Mouse (Mus musculus) myocyte (in vitro differentiated cells): Measurements from ENCODE around the gene Il20ra. TPM values are rescaled to one million over a fixed set of nuclear protein-coding genes. Genes with fewer than 3 reads are reported as not detected.

Experiments
- H3K27me3 ChIP-seq: one replicate; pipeline ENCODE4 v1.6.1; 2011; ENCODE audit not compliant: control insufficient read depth, insufficient read depth, insufficient read length
- H3K36me3 ChIP-seq: one replicate; pipeline ENCODE4 v1.6.1; 2011; ENCODE audit not compliant: control insufficient read depth, insufficient read depth
- H3K4me2 ChIP-seq: one replicate; pipeline ENCODE4 v1.6.1; 2011; ENCODE audit warnings: low read depth, control low read depth
- H3K4me3 ChIP-seq: one replicate; pipeline ENCODE4 v1.5.1; 2011; ENCODE audit warnings: mild to moderate bottlenecking, control low read depth, moderate library complexity
- H3K79me2 ChIP-seq: one replicate; pipeline ENCODE4 v1.6.1; 2011; ENCODE audit not compliant: control insufficient read depth, insufficient read depth
- H3ac ChIP-seq: one replicate; pipeline ENCODE4 v1.6.1; 2011; ENCODE audit not compliant: control insufficient read depth, insufficient read length
- CEBPB ChIP-seq: IDR thresholded peaks from 2 replicates; pipeline ENCODE4 v1.6.1; 2011; ENCODE audit warnings: mild to moderate bottlenecking, moderate library complexity; ENCODE audit not compliant: poor library complexity, insufficient read depth, severe bottlenecking
- E2F4 ChIP-seq: IDR thresholded peaks from one replicate; pipeline ENCODE4 v1.6.1; 2011; ENCODE audit warnings: mild to moderate bottlenecking, control low read depth, moderate library complexity; ENCODE audit not compliant: insufficient read depth
- MAX ChIP-seq: IDR thresholded peaks from one replicate; pipeline ENCODE4 v1.6.1; 2011; ENCODE audit warnings: low read depth, mild to moderate bottlenecking, control low read depth
- MYOD1 ChIP-seq, 3 experiments: IDR thresholded peaks; one replicate each; pipeline ENCODE4 v1.6.1; 2011; ENCODE audit warnings: control low read depth in 2 of 3, low read depth in 2 of 3, mild to moderate bottlenecking in 2 of 3, moderate library complexity in 1 of 3; ENCODE audit not compliant: insufficient read length in 2 of 3, control insufficient read depth in 1 of 3
- MYOG ChIP-seq, 3 experiments: IDR thresholded peaks; one replicate each; pipeline ENCODE4 v1.6.1; 2011; ENCODE audit warnings: control low read depth in 2 of 3, low read depth in 2 of 3, mild to moderate bottlenecking in 2 of 3; ENCODE audit not compliant: insufficient read length in 2 of 3, control insufficient read depth in 1 of 3, insufficient read depth in 1 of 3
- POLR2A ChIP-seq: IDR thresholded peaks from one replicate; pipeline ENCODE4 v1.6.1; 2011; ENCODE audit warnings: low read depth, mild to moderate bottlenecking, control low read depth, moderate library complexity; ENCODE audit not compliant: insufficient read length
- POLR2AphosphoS2 ChIP-seq: IDR thresholded peaks from one replicate; pipeline ENCODE4 v1.6.1; 2011; ENCODE audit warnings: low read depth, control low read depth; ENCODE audit not compliant: insufficient read length
- REST ChIP-seq: IDR thresholded peaks from one replicate; pipeline ENCODE4 v1.6.1; 2011; ENCODE audit warnings: mild to moderate bottlenecking, control low read depth, moderate library complexity; ENCODE audit not compliant: insufficient read depth, insufficient read length
- SRF ChIP-seq: IDR thresholded peaks from one replicate; pipeline ENCODE4 v1.6.1; 2011; ENCODE audit warnings: low read depth; ENCODE audit not compliant: control insufficient read depth, insufficient read length
- TCF12 ChIP-seq: IDR thresholded peaks from one replicate; pipeline ENCODE4 v1.6.1; 2011; ENCODE audit warnings: mild to moderate bottlenecking, control low read depth; ENCODE audit not compliant: poor library complexity, insufficient read depth, severe bottlenecking
- TCF3 ChIP-seq: IDR thresholded peaks from one replicate; pipeline ENCODE4 v1.6.1; 2011; ENCODE audit warnings: low read depth, control low read depth; ENCODE audit not compliant: insufficient read length
- USF1 ChIP-seq: IDR thresholded peaks from one replicate; pipeline ENCODE4 v1.6.1; 2011; ENCODE audit warnings: low read depth, mild to moderate bottlenecking, control low read depth, moderate library complexity
- polyA plus RNA-seq: library from polyadenylated mRNA; unstranded; fragments of >200 nt; fragmentation: generic; extraction: Trizol; gene quantifications from one replicate; pipeline ENCODE4 v1.2.1, GENCODE M21; 2012; ENCODE audit warnings: missing spikeins

Il20ra gene
- polyA plus RNA-seq, 1 experiment, result not detected

- H3K4me3 ChIP-seq, result no peak overlapping the region
- H3K36me3 ChIP-seq, result no peaks in the 10 kb centered on the region
- no peaks in the 10 kb centered on the region for H3K27me3 ChIP-seq
- no peak for TF ChIP-seq MYOD1 (IDR thresholded peaks at IDR 0.05; ENCODE audit: control insufficient read depth in 1 of 3, insufficient read length in 2 of 3, low read depth in 2 of 3)
- no peak for TF ChIP-seq POLR2AphosphoS2
- TF ChIP-seq USF1, result no peak
- no peak for TF ChIP-seq E2F4
- TF ChIP-seq REST, result no peak
- TF ChIP-seq CEBPB, result no peak
- TF ChIP-seq POLR2A, result no peak
- no peak for TF ChIP-seq SRF
- no peak for TF ChIP-seq MYOG (IDR thresholded peaks at IDR 0.05; ENCODE audit: control insufficient read depth in 1 of 3, insufficient read depth in 1 of 3, insufficient read length in 2 of 3, low read depth in 2 of 3)
- TF ChIP-seq TCF12, result no peak
- no peak for TF ChIP-seq MAX
- TF ChIP-seq TCF3, result no peak
- no peaks in the 10 kb centered on the region for H3K79me2 ChIP-seq
- no peak overlapping the region for H3K4me2 ChIP-seq
- no peak overlapping the region for H3ac ChIP-seq
These were observed 33.8 kb downstream of the Il20ra start for GRCm38 (mm10) chr10:19746156-19746555.

- no peak overlapping the region for H3ac ChIP-seq
- H3K4me3 ChIP-seq, result no peak overlapping the region
- no peaks in the 10 kb centered on the region for H3K79me2 ChIP-seq
- H3K27me3 ChIP-seq, result no peaks in the 10 kb centered on the region
- no peak overlapping the region for H3K4me2 ChIP-seq
- no peak for TF ChIP-seq E2F4
- no peak for TF ChIP-seq SRF
- TF ChIP-seq POLR2A, result no peak
- TF ChIP-seq REST, result no peak
- no peak for TF ChIP-seq MAX
- TF ChIP-seq TCF3, result no peak
- TF ChIP-seq MYOD1 (IDR thresholded peaks at IDR 0.05; ENCODE audit: control insufficient read depth in 1 of 3, insufficient read length in 2 of 3, low read depth in 2 of 3), result no peak
- no peak for TF ChIP-seq POLR2AphosphoS2
- no peaks in the 10 kb centered on the region for H3K36me3 ChIP-seq
These were observed 35.3 kb downstream of the Il20ra start for GRCm38 (mm10) chr10:19747661-19748060.

- Histone ChIP-seq H3K79me2 (no peaks in the 10 kb centered on the region), H3K4me3 (no peak overlapping the region), H3ac (no peak overlapping the region), H3K36me3 (no peaks in the 10 kb centered on the region), H3K27me3 (no peaks in the 10 kb centered on the region), H3K4me2 (no peak overlapping the region)
- TF ChIP-seq POLR2AphosphoS2 (no peak), REST (no peak), USF1 (no peak), MAX (no peak), POLR2A (no peak), E2F4 (no peak), SRF (no peak), CEBPB (no peak), MYOG (IDR thresholded peaks at IDR 0.05; ENCODE audit: control insufficient read depth in 1 of 3, insufficient read depth in 1 of 3, insufficient read length in 2 of 3, low read depth in 2 of 3) (no peak), TCF12 (no peak), TCF3 (no peak), MYOD1 (IDR thresholded peaks at IDR 0.05; ENCODE audit: control insufficient read depth in 1 of 3, insufficient read length in 2 of 3, low read depth in 2 of 3) (no peak)
These were observed 53.1 kb downstream of the Il20ra start for GRCm38 (mm10) chr10:19765459-19765858.

- Histone ChIP-seq H3K4me2 (no peak overlapping the region), H3K4me3 (no peak overlapping the region), H3ac (no peak overlapping the region), H3K27me3 (no peaks in the 10 kb centered on the region), H3K36me3 (no peaks in the 10 kb centered on the region), H3K79me2 (no peaks in the 10 kb centered on the region)
- TF ChIP-seq USF1, result no peak
- TF ChIP-seq MYOG (IDR thresholded peaks at IDR 0.05; ENCODE audit: control insufficient read depth in 1 of 3, insufficient read depth in 1 of 3, insufficient read length in 2 of 3, low read depth in 2 of 3), result no peak
- TF ChIP-seq E2F4, result no peak
- TF ChIP-seq CEBPB, result no peak
- no peak for TF ChIP-seq TCF3
- TF ChIP-seq MYOD1 (IDR thresholded peaks at IDR 0.05; ENCODE audit: control insufficient read depth in 1 of 3, insufficient read length in 2 of 3, low read depth in 2 of 3), result no peak
- no peak for TF ChIP-seq POLR2A
- TF ChIP-seq SRF, result no peak
- TF ChIP-seq POLR2AphosphoS2, result no peak
- TF ChIP-seq TCF12, result no peak
- TF ChIP-seq REST, result no peak
- no peak for TF ChIP-seq MAX
These were observed 66.7 kb downstream of the Il20ra start for GRCm38 (mm10) chr10:19779092-19779491.

GRCm38 (mm10) chr10:19781365-19781764, 69.0 kb downstream of the Il20ra start:
- no peaks in the 10 kb centered on the region for H3K36me3 ChIP-seq
- TF ChIP-seq E2F4 (no peak), MYOG (IDR thresholded peaks at IDR 0.05; ENCODE audit: control insufficient read depth in 1 of 3, insufficient read depth in 1 of 3, insufficient read length in 2 of 3, low read depth in 2 of 3) (no peak), TCF3 (no peak), TCF12 (no peak), USF1 (no peak), POLR2AphosphoS2 (no peak), CEBPB (no peak), MYOD1 (IDR thresholded peaks at IDR 0.05; ENCODE audit: control insufficient read depth in 1 of 3, insufficient read length in 2 of 3, low read depth in 2 of 3) (no peak), MAX (no peak), POLR2A (no peak), REST (no peak), SRF (no peak)
- H3K4me3 ChIP-seq, result no peak overlapping the region
- no peaks in the 10 kb centered on the region for H3K79me2 ChIP-seq
- H3K27me3 ChIP-seq, result no peaks in the 10 kb centered on the region
- no peak overlapping the region for H3ac ChIP-seq
- H3K4me2 ChIP-seq, result no peak overlapping the region
